Mouse (Mus musculus) central nervous system, embryonic 11.5 days (tissue): ENCODE measurements around the gene Nfam1. TPM values are rescaled to one million over a fixed set of nuclear protein-coding genes. Genes with fewer than 3 reads are reported as not detected.

Experiments used
- polyA plus RNA-seq: library from polyadenylated mRNA; depleted of rRNA; stranded (reverse); fragments of >200 nt; gene quantifications from 2 replicates; pipeline ENCODE4 v1.2.3, GENCODE M21; 2012; rRNA removed

Gene Nfam1
- 2.3 and 2.9 TPM in 2 replicates for polyA plus RNA-seq

DNA sequence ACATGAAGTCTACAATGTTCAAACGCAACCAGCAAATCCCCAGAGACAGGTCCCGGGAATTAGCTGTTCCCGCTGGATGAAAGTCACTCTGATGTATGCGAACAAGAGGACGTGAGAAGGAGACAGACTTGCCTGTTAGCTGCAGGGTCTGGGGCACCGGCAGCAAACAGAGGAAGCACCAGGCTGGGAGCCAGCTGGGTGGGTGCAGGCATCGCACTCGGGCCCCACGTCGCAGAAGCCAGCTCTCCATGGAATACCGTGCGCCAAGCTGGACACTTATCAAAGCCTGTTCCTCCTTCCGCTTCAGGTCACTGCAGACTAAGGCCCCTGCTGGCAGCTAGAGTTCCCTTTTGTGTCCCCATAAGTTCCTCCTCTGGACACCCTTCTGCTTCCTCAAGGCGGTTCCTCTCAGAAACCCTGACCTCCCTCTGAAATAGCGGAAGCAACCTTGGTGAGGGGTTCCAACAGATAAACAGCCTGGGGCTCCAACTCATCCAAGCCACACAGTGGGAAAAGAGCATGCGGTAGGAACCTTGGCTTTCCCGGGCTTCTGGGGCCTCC lies at the start of gene Nfam1:
TSS of gene Nfam1 (minus strand) at position 326 of the 561 bp plus-strand sequence.

GRCm38 (mm10) chr15:82987732-82988112 lies 45.4 kb downstream of the Nfam1 start, which contains the start of gene Tcf20:
Gene Tcf20 (minus strand): TSS chr15:82987872.

Other genes starting within 250 kb of the Nfam1 start
- gene Cyp2d26, start 239.0 kb downstream of the Nfam1 start, polyA plus RNA-seq = 0.25 and 0.26 TPM in 2 replicates
- gene Tcf20, start 45.4 kb downstream of the Nfam1 start, polyA plus RNA-seq = 25.4 and 31.7 TPM in 2 replicates
- 22.8 and 27.2 TPM in 2 replicates for gene Serhl, start 56.2 kb upstream of the Nfam1 start, polyA plus RNA-seq
- gene Rrp7a, start 89.5 kb upstream of the Nfam1 start, polyA plus RNA-seq = 71.7 and 86.4 TPM in 2 replicates
- 93.2 and 107 TPM in 2 replicates for gene Poldip3, start 116.1 kb upstream of the Nfam1 start, polyA plus RNA-seq
- gene Cyb5r3, start 139.3 kb upstream of the Nfam1 start, polyA plus RNA-seq = 79.8 and 125 TPM in 2 replicates
- 0.73 and 1.2 TPM in 2 replicates for gene A4galt, start 218.5 kb upstream of the Nfam1 start, polyA plus RNA-seq